Mouse (Mus musculus) cerebellum, postnatal 36 days (tissue): ENCODE measurements at regions not wholly inside any gene's neighbourhood (a gene's known extent, or its start where the extent isn't known, plus 50 kb on each side); places are given as distances from the start of the nearest gene placed in this dataset.

Experiments
- DNase-seq, 2 experiments: peaks; one replicate each; pipeline ENCODE4 v3.0.0; 2021 to 2022; ENCODE audit warnings: mixed read lengths in 2 of 2

DNA sequence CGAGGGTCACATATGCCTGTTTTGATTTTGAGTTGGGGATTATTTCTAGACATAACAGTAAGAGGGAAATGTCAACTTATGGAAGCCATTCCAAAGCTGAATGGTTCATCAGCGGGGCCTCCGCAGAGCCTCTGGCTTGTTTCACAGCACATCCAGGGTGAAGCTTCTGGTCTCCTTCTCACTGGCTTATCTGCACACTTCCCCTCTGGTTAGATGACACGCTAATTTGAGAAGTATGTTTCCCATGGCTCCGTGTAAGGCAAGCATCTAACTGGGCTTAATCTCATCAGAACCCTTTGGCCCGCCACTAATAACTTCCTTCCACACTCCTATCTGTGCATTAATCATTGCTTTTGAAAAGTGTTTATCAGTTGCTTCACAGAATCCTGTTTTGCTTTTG lies 299.7 kb downstream of the Irs2 start:
- no peak for DNase-seq

DNA sequence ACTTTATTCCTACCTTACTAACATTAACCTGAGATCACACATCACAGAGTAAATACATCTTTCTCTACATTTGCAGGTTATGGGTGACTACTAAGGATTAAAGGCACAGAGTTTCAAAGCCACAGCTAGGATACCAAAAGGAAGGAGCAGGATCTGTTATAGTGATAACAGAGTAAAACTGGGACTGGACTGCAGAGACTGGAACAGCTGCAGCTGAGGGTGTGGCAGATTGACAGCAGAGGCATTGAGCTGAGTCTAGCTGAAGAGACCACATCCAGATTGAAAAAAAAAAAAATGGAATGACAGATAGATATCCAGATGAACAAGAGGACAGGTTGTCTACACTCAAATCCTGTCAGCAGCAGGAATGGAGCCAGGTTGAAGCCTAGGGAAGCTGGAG lies 301.1 kb downstream of the Irs2 start:
- DNase-seq: no peak

DNA sequence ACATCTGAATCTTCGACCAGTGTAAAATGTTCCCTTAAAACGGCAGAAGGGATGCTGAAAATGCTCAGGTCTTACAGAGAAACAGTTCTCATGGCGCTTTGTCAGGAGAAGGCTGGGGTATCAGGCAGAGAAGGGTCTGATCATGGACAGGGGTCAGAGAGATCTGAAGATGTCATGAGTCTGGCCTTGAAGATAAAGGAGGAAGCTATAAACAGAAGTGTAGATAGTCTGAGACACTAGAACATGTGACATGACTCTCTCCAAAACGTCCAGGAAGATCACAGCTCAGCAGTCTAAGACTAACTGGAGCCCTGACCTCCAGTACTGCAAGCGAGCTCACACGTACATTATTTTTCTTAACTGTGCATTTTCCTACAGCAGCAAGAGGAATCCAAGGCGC lies 302.3 kb downstream of the Irs2 start:
- no peak for DNase-seq

DNA sequence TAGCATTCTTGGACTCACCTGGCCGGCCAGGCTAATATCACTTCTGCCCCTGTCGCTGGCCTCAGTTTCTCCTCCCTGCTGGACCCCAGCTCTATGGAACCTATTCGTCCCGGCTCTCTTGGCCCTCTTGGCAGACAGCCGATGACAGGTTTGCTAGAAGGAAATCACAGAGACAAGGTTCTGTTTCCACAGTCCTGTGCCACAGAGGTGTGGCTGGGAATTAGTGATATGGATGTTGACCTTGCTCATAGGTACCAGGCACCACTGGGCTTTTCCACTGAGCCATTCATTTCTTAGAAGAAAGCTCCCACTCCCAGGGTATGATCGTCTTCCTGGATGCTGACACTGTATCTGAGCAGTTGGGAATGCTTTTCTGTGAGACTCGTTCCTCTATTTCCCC lies 305.5 kb downstream of the Irs2 start:
- DNase-seq: no peak

DNA sequence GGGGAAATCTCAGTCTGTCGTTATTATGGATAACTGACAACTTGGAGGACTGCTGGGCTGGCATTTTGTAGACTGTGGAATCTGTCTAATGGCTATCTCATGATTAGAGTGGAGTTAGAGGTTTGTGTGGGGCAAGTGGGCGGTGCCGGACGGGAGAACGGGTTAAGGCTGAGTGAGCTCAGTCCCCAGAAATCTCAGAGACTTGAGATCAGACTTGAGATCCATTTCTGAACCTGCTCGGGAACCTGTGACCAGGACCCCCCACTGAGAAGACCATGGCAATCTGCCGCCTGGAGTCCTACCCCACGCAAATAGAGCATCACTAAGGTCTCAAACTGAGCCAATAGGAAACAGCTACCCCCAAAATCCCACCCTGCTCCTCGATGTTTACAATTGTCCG lies 306.0 kb downstream of the Irs2 start:
- no peak for DNase-seq

DNA sequence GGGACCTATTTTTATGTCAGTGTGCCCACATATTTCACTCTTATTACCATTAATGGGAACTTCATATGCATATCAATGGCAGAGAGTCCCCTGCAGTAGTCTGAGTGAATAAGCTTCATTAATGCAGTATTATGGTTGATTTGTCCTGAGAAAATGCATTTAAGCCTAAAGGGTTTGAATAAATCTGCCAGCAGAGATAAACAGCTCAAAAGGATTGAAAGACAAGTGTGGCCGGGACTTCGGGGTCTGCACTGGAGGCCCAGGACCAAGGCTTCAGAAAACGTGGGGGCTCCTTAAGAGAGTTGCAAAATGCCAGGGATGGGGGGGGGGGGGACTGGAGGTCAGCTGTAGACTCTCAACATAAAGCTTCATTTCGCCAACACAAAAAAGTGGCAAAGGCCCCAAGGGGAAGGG lies 306.6 kb downstream of the Irs2 start:
- DNase-seq: no peak

DNA sequence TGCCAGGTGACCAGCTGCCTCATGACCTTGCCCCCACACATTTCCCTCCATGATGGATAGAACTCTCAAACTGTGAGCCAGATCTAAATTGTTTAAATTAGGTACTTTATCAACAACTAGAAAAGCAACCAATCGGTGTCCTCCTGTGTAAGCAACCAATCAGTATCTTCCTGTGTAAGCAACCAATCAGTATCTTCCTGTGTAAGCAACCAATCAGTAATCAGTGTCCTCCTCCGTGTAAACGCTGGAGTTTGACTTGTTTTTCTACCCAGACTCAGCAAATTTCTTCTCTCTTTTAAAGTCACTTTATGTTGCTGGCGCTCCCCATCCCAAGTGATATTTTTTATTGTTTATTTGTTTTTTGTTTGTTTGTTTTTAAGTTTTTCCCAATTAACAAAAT lies 307.0 kb downstream of the Irs2 start:
- DNase-seq: no peak

DNA sequence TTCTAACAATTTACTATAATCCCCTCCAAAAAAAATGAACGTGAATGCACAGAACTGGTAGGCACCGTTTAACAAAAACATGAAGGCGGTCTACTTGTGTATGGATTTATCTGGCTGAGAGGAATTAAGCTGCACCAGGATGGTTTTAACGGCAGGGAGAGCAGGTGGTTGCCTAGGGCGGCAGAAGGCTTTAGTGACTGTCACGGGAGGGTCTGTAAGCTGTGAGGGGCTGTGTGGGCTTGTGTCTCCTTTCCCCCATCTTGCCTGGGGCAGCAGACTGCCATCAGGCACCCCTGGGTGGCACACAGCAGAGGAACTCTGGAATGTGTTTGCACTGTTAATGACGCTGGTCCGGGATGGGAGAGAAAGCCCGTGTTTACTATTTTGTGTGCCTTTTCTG lies 308.6 kb downstream of the Irs2 start:
- no peak for DNase-seq

DNA sequence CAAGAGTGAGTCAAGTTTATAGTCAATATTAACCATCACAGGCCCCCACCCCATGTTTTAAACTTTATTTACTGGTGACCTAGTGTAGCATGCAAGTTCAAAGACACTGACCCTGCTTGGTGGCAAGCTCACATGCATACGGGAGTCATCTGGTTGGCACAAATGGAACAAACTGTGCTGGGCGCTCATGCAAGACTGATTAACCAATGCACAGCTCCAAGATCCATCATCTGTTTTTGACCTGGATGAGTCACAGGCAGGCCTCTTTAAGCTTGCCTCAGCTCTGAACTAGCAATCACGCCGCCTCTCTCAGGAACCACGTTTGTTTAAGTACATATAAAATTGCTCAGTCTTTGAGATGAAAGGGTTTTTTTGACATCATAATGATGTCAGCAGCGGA lies 313.1 kb downstream of the Irs2 start:
- DNase-seq: no peak

DNA sequence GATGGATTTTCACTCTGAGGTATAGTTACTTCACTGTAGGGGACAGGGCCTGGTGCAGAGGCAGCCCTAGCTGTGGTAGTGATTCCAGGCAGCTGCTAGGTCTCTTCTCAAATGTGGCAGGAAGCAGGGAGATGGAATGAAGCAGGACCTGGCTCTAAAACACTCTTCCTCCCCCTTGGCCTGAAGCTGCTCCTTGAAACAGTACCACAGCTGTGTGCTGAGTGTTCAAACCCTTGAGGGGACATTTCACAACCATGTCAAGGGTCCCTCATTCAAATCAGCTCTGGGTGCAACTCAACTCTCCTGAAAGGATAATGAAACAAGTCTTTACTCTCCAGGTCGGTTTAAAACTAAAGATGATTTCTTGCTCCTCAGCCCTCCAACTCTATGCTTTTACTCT lies 317.6 kb downstream of the Irs2 start:
- no peak for DNase-seq

DNA sequence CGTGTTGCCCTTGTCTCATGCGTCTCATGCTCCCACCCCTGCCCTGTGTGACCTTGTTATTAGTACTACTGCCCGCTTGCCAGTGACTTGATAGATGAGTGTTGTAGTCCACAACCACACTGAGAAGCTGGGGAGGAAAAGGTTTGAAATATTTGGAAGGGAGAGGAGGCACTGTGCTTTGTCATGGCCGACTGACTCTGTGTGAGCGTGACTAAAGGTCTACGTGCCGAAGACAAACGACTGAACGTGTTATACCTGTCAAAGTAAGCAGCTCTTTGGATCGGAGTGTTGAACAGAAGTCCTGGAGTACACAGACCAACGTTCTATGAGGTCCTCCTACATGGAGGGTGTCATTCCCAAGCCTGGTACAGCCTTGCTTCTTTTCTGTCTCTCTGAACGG lies 318.4 kb downstream of the Irs2 start:
- DNase-seq: no peak

DNA sequence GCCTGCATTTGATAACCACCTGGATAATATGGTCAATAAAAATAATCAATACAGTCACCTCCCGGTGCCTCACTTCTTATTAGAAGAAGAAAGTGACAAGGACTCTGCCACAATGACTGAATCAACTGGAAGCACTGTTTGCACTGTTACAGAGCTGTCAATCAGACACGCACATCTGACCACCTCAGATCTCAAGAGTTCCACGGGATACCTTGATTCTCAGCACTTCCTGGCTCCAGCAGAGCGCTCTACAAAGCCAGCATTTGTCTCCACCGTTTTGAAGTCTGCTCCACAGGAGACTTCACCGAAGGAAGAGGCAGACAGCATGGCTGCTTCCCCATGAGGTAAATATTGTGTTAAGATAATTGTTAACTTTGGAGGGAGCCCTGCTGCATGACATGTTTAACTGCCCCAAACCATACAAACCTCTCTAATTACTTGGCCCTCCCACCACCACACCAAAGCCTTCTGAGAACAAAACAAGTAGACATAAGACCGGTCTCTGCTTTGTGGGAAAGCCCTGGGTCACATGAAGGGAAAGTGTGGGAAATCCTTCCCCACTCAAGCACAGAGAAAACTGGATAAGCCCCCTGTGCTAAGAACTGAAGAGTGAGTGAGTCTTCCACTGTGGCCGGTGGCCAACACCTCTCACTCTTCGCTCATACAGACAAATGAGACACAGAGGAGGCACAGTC lies 320.2 kb downstream of the Irs2 start:
- no peak for DNase-seq
